Mouse (Mus musculus): ENCODE results near the gene Polr2a.

GRCm38 (mm10) chr11:69795983-69796435 lies 37.6 kb upstream of the Polr2a start:
- TF ChIP-seq POLR2A (IDR thresholded peaks at IDR 0.05; ENCODE audit: control insufficient read depth in 1 of 2, insufficient read depth in 1 of 2, low read depth in 1 of 2, low read length in 2 of 2, poor library complexity in 1 of 2) (no peak; a peak in 1 of 4 replicates), MAX (IDR thresholded peaks at IDR 0.05; ENCODE audit: low read length) (no peak), CTCF (IDR thresholded peaks at IDR 0.05 in 2 of 3, conservative IDR thresholded peaks at IDR 0.05 in 1 of 3; ENCODE audit: control insufficient read depth in 1 of 3, insufficient read depth in 1 of 3, low read depth in 2 of 3, low read length in 3 of 3, poor library complexity in 1 of 3, severe bottlenecking in 1 of 3) (no peak), ZC3H11A (IDR thresholded peaks at IDR 0.05; ENCODE audit: low read depth, low read length) (no peak), USF1 (IDR thresholded peaks at IDR 0.05; ENCODE audit: low read depth, low read length) (no peak), ZKSCAN1 (IDR thresholded peaks at IDR 0.05; ENCODE audit: low read depth, low read length) (no peak), E2F4 (IDR thresholded peaks at IDR 0.05; ENCODE audit: borderline replicate concordance, low read depth, low read length) (no peak), EP300 (IDR thresholded peaks at IDR 0.05; ENCODE audit: low read depth in 1 of 2, low read length in 2 of 2) (no peak), CHD2 (IDR thresholded peaks at IDR 0.05; ENCODE audit: low read length) (no peak), USF2 (IDR thresholded peaks at IDR 0.05; ENCODE audit: borderline replicate concordance in 1 of 2, insufficient read depth in 1 of 2, low read depth in 1 of 2, low read length in 2 of 2) (no peak), ZNF384 (IDR thresholded peaks at IDR 0.05; ENCODE audit: low read depth, low read length) (no peak), NRF1 (IDR thresholded peaks at IDR 0.05; ENCODE audit: insufficient read depth, low read depth, low read length, poor library complexity, severe bottlenecking) (no peak), MYB (IDR thresholded peaks at IDR 0.05; ENCODE audit: low read depth, low read length) (no peak), UBTF (IDR thresholded peaks at IDR 0.05; ENCODE audit: borderline replicate concordance, insufficient read depth, low read depth, low read length) (no peak)
